Mouse (Mus musculus): ENCODE results near the gene Sdhaf4. TPM values are rescaled to one million over a fixed set of nuclear protein-coding genes. Genes with fewer than 3 reads are reported as not detected.
"Not testable (repeated sequence)": the region's sequence is repeated elsewhere in the genome, so short reads cannot be mapped to it uniquely, and the experiment has no call there.

Gene Sdhaf4
- polyA plus RNA-seq, 1 experiment from 2014 or later: 102 TPM

DNA sequence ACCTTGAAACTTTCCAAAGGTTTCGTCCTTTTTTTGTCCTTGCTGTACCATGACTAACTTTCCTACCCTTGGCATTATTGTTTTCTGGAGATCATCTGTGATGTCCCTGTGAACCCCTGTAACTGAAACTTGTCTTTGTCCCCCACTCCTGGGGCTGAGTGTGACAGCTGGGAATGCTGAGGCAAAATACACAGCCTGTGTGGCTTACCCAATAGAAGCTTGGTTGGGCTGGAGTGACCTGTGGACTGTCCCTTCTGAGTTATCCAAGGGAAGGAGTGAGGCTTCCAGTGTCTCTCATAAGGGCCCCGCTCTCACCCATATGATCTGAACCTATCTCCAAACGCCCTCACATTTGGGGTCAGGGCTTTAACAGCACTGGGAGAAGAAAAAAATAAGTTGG is 8.0 kb downstream of the Sdhaf4 start:
- Histone ChIP-seq H3K27me3 (no peaks in the 10 kb centered on the region), H3K9me3 (no peaks in the 10 kb centered on the region), H3K4me2 (replicated peaks) (no peak overlapping the region), H3K27ac (replicated peaks) (no peak overlapping the region), H3K4me1 (no peaks in the 10 kb centered on the region), H3K36me3 (peaks cover 24% of the 10 kb centered on the region), H3K4me3 (no peak overlapping the region), H3K9ac (replicated peaks) (no peak overlapping the region)
- 95% methylated on average over 3 of the region's 3 CpGs for WGBS
- no peak for ATAC-seq (replicated peaks)

DNA sequence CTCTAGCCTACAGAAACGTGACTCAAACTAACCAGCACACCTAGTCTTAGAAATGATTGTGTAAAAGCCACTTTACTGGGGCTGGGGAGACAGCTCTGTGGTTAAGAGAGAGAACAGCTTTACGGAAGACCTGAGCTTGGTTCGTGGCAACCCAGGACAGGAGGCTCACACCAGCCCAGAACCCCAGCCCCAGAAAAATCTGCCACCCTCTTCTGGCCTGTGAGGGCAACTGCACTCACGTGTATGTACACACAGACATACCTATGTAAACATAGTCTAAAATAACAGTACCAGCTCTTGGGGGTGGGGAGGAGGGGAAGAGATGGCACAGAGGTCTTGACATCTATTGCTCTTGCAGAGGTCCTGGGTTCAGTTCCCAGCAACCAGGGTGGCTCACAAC is 10.0 kb downstream of the Sdhaf4 start:
- 96% methylated on average over 4 of the region's 4 CpGs for WGBS
- H3K4me1 ChIP-seq: no peaks in the 10 kb centered on the region
- H3K27me3 ChIP-seq: no peaks in the 10 kb centered on the region
- H3K36me3 ChIP-seq: peaks cover 14% of the 10 kb centered on the region; the same call in 1 of the 2 replicates
- no peak overlapping the region for H3K27ac ChIP-seq (replicated peaks)
- no peak overlapping the region for H3K9ac ChIP-seq (replicated peaks)
- no peaks in the 10 kb centered on the region for H3K9me3 ChIP-seq
- H3K4me3 ChIP-seq: no peak overlapping the region
- ATAC-seq (replicated peaks): no peak
- no peak overlapping the region for H3K4me2 ChIP-seq (replicated peaks)

- no peak for ATAC-seq (replicated peaks)
- Histone ChIP-seq H3K27me3 (no peaks in the 10 kb centered on the region), H3K9ac (replicated peaks) (no peak overlapping the region), H3K27ac (replicated peaks) (no peak overlapping the region), H3K36me3 (no peaks in the 10 kb centered on the region), H3K9me3 (no peaks in the 10 kb centered on the region), H3K4me2 (replicated peaks) (no peak overlapping the region), H3K4me3 (no peak overlapping the region), H3K4me1 (no peaks in the 10 kb centered on the region)
- WGBS: 95% methylated on average over 3 of the region's 3 CpGs
Observed at GRCm38 (mm10) chr1:23983118-23983517, 22.3 kb downstream of the Sdhaf4 start.

DNA sequence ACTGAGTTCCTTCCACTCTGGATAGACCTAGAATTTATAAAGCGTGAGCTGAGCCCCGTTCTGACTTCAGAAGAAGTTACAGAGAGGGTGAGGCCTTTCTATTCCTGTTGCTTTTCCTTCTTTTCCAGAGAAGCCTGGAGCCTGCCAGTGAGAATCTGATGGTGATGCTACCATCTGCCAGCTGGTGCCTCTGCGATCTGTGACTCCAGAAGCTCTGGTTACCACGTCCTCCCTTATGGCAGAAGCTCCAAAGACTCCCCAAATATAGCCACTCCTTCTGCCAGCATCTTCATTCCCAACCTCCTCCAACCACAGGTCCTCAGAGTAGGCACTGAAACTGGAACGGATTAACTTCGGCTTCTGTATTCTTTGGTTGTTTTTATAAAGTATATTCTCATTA is 27.2 kb downstream of the Sdhaf4 start:
- WGBS: 79% methylated on average over 6 of the region's 6 CpGs

DNA sequence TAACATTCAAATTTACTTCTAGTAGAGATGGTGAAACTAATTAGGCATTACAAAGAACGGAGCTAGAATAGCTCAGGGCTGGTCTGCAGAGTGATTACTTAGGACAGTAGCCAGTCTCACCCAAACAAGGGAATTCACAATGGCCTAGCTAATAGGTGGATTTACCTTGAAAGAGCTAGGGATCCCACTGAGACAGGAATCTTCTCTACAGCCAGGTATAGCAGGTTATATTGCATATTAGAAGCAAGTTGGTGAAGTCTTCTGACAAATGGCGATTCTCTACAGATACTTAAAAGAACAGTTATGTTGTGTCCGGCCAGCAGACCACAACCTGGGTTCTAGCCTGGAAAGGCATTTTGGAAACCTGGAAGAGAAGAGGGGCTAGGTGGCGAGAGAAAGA is 34.3 kb downstream of the Sdhaf4 start:
- not testable (repeated sequence) for H3K27ac ChIP-seq (replicated peaks); H3K4me3 ChIP-seq; H3K27me3 ChIP-seq; H3K9me3 ChIP-seq; ATAC-seq (replicated peaks); H3K36me3 ChIP-seq; H3K9ac ChIP-seq (replicated peaks); H3K4me1 ChIP-seq; H3K4me2 ChIP-seq (replicated peaks)
- WGBS: 82% methylated on average over 4 of the region's 4 CpGs

More for the DNA sequence above, 27.2 kb downstream of the Sdhaf4 start:
- H3K9ac ChIP-seq (replicated peaks): no peak overlapping the region
- H3K27me3 ChIP-seq: no peaks in the 10 kb centered on the region
- H3K4me3 ChIP-seq: no peak overlapping the region
- no peak for ATAC-seq (replicated peaks)
- no peak overlapping the region for H3K27ac ChIP-seq (replicated peaks)
- H3K9me3 ChIP-seq: no peaks in the 10 kb centered on the region
- no peak overlapping the region for H3K4me2 ChIP-seq (replicated peaks)
- H3K36me3 ChIP-seq: no peaks in the 10 kb centered on the region
- no peaks in the 10 kb centered on the region for H3K4me1 ChIP-seq

GRCm38 (mm10) chr1:23968027-23968725 is 37.3 kb downstream of the Sdhaf4 start:
- H3K27me3 ChIP-seq: no peaks in the 10 kb centered on the region
- no peaks in the 10 kb centered on the region for H3K36me3 ChIP-seq
- H3K4me1 ChIP-seq: no peaks in the 10 kb centered on the region
- H3K9ac ChIP-seq (replicated peaks): no peak overlapping the region
- no peak overlapping the region for H3K4me2 ChIP-seq (replicated peaks)
- no peak for ATAC-seq (replicated peaks)
- no peaks in the 10 kb centered on the region for H3K9me3 ChIP-seq
- WGBS: 87% methylated on average over 9 of the region's 9 CpGs
- no peak overlapping the region for H3K27ac ChIP-seq (replicated peaks)
- no peak overlapping the region for H3K4me3 ChIP-seq

DNA sequence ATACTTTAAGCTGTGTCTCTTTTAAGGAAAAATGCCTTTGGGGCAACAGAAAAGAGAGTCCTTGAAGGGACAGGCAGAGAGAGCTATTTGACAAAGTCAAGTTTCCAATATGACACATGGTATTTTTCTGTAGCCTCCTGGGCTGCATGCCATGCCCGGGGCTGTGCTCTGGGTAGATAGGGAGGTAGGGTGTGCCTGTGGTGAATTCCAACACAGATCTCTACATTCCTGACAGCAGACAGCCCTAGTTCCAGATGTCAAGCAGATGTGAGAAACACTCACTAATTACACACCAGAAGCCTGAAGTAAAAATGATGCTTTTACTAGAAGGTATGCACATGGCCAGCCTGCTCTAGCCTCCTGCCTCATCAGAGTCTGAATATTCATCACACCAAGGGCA is 39.2 kb downstream of the Sdhaf4 start:
- no peak for ATAC-seq (replicated peaks)
- no peak overlapping the region for H3K4me2 ChIP-seq (replicated peaks)
- H3K4me1 ChIP-seq: no peaks in the 10 kb centered on the region
- H3K36me3 ChIP-seq: no peaks in the 10 kb centered on the region
- WGBS: 82% methylated on average over 1 of the region's 1 CpGs
- no peaks in the 10 kb centered on the region for H3K27me3 ChIP-seq
- no peak overlapping the region for H3K4me3 ChIP-seq
- H3K27ac ChIP-seq (replicated peaks): no peak overlapping the region
- no peaks in the 10 kb centered on the region for H3K9me3 ChIP-seq
- no peak overlapping the region for H3K9ac ChIP-seq (replicated peaks)

GRCm38 (mm10) chr1:23959415-23959732 is 46.1 kb downstream of the Sdhaf4 start:
- H3K27me3 ChIP-seq: no peaks in the 10 kb centered on the region
- H3K9me3 ChIP-seq: no peaks in the 10 kb centered on the region
- no peaks in the 10 kb centered on the region for H3K4me1 ChIP-seq
- H3K9ac ChIP-seq (replicated peaks): no peak overlapping the region
- peak overlapping the region; percentile 11 for H3K4me2 ChIP-seq (replicated peaks)
- H3K27ac ChIP-seq (replicated peaks): no peak overlapping the region
- WGBS: 18% methylated on average over 6 of the region's 6 CpGs
- H3K36me3 ChIP-seq: no peaks in the 10 kb centered on the region
- ATAC-seq (replicated peaks): no peak
- H3K4me3 ChIP-seq: no peak overlapping the region

DNA sequence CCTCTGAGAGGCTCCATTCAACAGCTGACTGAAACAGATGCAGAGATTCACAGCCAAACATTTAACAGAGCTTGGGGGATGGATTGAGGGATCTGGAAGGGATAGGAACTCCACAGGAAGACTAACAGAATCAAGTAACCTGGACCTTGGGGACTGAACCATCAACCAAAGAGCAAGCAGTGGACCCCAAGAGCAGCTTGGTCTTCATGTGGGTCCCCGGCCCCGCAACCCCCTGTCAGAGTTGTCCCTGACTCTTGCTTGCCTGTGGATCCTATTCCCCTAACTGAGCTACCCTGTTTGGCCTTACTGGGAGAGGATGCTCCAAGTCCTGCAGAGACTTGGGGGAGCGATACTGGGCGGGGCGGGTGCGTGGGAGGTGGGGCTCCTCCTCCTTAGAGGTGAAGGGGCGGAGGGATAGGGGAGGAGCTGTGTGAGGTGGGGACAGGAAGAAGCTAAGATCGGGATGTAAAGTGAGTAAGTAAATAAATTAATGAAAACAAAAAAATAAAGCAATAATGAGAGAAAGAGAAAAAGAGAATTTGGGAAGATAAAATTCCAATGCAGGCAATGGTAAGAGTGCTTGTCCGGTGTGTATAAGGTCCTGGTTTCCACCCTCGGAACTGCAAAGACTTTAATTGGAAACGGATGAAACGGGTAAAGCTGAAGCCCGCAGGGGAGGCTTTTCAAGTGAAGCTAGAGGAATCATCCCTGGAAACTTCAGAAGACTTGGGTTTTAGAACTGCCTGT is 46.6 kb downstream of the Sdhaf4 start:
- ATAC-seq (replicated peaks): no peak
- Histone ChIP-seq H3K4me1 (no peaks in the 10 kb centered on the region), H3K9me3 (no peaks in the 10 kb centered on the region), H3K4me2 (replicated peaks) (peak overlapping the region; percentile 11), H3K36me3 (no peaks in the 10 kb centered on the region), H3K9ac (replicated peaks) (no peak overlapping the region), H3K27ac (replicated peaks) (no peak overlapping the region), H3K27me3 (no peaks in the 10 kb centered on the region), H3K4me3 (no peak overlapping the region)
- WGBS: 11% methylated on average over 13 of the region's 13 CpGs

DNA sequence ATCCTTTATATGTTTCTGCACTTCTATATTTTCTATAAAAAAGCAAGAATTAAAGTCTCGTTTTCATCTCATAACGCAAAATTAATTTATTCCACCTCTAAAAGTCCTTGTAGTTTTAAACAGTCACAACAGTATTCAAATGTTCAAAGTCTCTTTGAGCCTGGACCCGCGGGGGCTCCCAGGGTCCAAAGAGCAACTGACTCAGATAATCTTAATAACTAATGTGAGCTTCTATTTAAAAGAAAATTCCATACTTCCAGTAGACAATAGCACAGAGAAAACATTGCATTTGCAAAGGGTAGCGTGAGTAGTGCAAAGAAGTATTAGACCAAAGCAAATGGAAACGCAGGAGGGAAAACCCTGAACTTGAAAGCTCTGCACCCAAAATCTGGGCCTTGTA is 47.4 kb downstream of the Sdhaf4 start:
- WGBS: 86% methylated on average over 6 of the region's 6 CpGs
- Histone ChIP-seq H3K4me3 (no peak overlapping the region), H3K36me3 (no peaks in the 10 kb centered on the region), H3K9ac (replicated peaks) (no peak overlapping the region), H3K4me1 (no peaks in the 10 kb centered on the region), H3K27me3 (no peaks in the 10 kb centered on the region), H3K27ac (replicated peaks) (no peak overlapping the region), H3K4me2 (replicated peaks) (no peak overlapping the region), H3K9me3 (no peaks in the 10 kb centered on the region)
- no peak for ATAC-seq (replicated peaks)

- no peaks in the 10 kb centered on the region for H3K4me1 ChIP-seq
- no peak for ATAC-seq (replicated peaks)
- H3K36me3 ChIP-seq: no peaks in the 10 kb centered on the region
- H3K27me3 ChIP-seq: no peaks in the 10 kb centered on the region
- no peak overlapping the region for H3K9ac ChIP-seq (replicated peaks)
- no peak overlapping the region for H3K4me2 ChIP-seq (replicated peaks)
- no peak overlapping the region for H3K27ac ChIP-seq (replicated peaks)
- H3K9me3 ChIP-seq: no peaks in the 10 kb centered on the region
- 89% methylated on average over 4 of the region's 4 CpGs for WGBS
- no peak overlapping the region for H3K4me3 ChIP-seq
Observed at GRCm38 (mm10) chr1:23955539-23955938, 49.9 kb downstream of the Sdhaf4 start.

DNA sequence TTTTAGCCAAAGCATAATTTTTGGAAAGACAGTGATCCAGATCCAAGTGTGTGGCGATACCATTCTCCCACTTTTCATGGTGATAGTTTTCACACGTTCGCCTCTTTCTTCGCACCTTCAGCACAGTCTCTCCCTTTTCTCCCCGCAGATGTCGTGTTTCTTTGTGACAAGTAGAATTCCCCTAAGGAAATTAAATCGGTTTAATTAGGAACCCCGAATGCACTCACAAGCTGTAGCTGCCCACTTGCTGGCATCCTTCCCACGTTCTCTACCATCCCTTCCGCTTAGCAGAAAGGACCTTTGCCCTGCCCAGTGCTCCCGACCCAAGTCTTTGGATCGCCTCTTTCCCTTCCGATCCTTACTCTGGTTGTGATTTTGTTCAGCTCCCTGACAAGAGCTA is 51.5 kb downstream of the Sdhaf4 start:
- no peak overlapping the region for H3K4me2 ChIP-seq (replicated peaks)
- WGBS: 64% methylated on average over 13 of the region's 13 CpGs
- H3K9ac ChIP-seq (replicated peaks): no peak overlapping the region
- no peaks in the 10 kb centered on the region for H3K27me3 ChIP-seq
- H3K4me3 ChIP-seq: no peak overlapping the region
- no peaks in the 10 kb centered on the region for H3K36me3 ChIP-seq
- no peak overlapping the region for H3K27ac ChIP-seq (replicated peaks)
- no peaks in the 10 kb centered on the region for H3K4me1 ChIP-seq
- no peaks in the 10 kb centered on the region for H3K9me3 ChIP-seq
- no peak for ATAC-seq (replicated peaks)

All from forebrain, embryonic 15.5 days (tissue).